Mouse (Mus musculus) G1E (cell line): ENCODE measurements around the gene Baz2b.

Source experiments
- CTCF ChIP-seq: IDR thresholded peaks from 2 replicates; pipeline ENCODE4 v1.5.1; 2012; ENCODE audit warnings: low read depth, low read length, inconsistent platforms, mixed read lengths
- GATA1 ChIP-seq: IDR thresholded peaks from 2 replicates; pipeline ENCODE4 v1.6.1; 2012; ENCODE audit warnings: borderline replicate concordance, low read length, inconsistent platforms, mixed read lengths
- GATA2 ChIP-seq: IDR thresholded peaks from 2 replicates; pipeline ENCODE4 v1.6.1; 2012; ENCODE audit warnings: low read depth, low read length, inconsistent platforms, borderline replicate concordance
- POLR2AphosphoS5 ChIP-seq: IDR thresholded peaks from 2 replicates; pipeline ENCODE4 v1.6.1; 2012; ENCODE audit warnings: low read depth, low read length, inconsistent platforms; ENCODE audit not compliant: insufficient replicate concordance
- TAL1 ChIP-seq: conservative IDR thresholded peaks from 2 replicates; pipeline ENCODE4 v1.6.1; 2012; ENCODE audit warnings: low read depth, low read length, inconsistent platforms, mixed read lengths

GRCm38 (mm10) chr2:60230361-60230760 is 20.7 kb upstream of the Baz2b start:
- TF ChIP-seq CTCF (no peak), TAL1 (no peak), GATA1 (no peak), POLR2AphosphoS5 (no peak), GATA2 (no peak)
